Mouse (Mus musculus) cerebellum, postnatal 25 days (tissue): Measurements from ENCODE around the gene Dgcr2.

ENCODE experiments used
- DNase-seq, 2 experiments: peaks; one replicate each; pipeline ENCODE4 v3.0.0; 2021; ENCODE audit warnings: mixed read lengths in 2 of 2

Gene Dgcr2

DNA sequence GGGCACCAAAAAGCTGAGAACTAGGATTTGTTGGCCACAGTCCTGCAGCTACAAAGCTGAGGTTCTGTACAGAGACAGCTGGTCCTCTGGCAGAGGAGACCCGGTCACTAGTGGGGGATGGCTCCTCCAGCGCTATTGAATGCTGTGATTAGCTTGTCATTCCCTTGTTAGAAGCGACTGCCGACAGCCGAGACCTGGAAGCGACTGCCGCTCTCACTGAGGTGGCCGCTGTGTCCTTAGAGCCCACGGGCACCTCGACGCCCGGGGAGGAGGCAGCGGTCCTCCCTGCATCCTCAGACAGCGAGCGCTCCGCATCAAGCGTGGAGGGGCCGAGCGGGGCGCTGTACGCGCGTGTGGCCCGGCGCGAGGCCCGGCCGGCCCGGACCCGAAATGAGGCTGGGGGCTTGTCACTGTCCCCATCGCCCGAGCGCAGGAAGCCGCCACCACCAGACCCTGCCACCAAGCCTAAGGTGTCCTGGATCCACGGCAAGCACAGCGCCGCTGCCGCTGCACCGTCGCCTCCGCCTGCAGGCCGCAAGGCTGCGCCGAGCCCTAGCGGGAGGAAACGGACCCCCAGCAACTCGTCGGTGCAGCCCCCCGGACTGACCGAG lies 91.7 kb downstream of the Dgcr2 start:
- DNase-seq, result peak; percentile 57 to 74

DNA sequence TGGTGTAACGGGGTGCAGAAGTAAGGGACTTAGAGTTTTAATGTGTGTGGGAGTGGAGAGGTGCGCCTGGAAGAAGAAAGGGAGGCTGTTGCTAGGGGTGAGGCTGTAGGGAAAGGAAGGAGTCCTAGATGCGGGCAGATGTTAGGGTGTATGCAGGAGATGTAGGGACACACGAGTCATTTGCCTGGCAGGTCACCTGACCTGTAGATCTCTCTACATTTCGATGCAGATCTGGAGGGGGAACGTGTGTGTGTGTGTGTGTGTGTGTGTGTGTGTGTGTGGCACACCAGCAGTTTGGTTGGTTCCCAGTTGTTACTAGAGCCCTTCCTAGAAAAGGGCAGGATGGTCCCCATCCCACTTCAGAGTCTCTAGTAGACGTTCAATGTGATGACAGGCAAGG lies 93.4 kb downstream of the Dgcr2 start:
- no peak for DNase-seq

GRCm38 (mm10) chr16:17804449-17804912 lies 93.9 kb downstream of the Dgcr2 start:
- DNase-seq, result peak in 1 of 2 experiments; percentile 47

DNA sequence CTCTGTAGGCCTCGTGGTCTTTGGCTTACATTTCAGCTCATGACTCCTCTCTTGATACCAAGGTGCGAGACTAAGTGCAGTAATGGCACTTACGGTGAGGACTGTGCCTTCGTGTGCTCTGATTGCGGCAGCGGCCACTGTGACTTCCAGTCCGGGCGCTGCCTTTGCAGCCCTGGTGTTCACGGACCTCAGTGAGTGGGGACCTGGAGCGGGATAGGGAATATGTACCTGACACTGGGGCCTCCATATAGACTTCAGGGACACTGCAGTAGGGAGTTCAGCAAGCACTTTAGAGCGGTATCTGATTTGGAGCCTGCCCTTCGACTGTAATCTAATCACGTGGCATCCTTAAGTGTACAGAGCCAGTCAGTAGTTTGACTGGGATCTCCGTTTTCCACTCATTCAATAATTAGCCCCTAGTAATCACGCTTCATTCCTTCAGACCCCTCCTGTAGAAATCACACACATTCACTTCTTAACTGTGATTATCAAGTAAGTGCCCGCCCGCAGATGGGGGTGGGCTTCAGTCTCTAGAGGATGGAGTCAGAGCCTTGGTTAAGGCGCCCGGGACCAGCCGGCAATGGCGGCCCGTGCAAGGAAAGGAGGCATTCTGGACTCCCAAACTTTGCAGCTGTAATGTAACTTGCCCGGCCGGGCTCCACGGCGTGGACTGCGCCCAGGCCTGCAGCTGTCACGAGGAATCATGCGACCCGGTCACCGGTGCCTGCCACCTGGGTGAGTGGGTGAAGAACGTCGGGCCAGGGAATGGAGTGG lies 94.5 kb downstream of the Dgcr2 start:
- peak in 1 of 2 experiments; percentile 35 for DNase-seq

DNA sequence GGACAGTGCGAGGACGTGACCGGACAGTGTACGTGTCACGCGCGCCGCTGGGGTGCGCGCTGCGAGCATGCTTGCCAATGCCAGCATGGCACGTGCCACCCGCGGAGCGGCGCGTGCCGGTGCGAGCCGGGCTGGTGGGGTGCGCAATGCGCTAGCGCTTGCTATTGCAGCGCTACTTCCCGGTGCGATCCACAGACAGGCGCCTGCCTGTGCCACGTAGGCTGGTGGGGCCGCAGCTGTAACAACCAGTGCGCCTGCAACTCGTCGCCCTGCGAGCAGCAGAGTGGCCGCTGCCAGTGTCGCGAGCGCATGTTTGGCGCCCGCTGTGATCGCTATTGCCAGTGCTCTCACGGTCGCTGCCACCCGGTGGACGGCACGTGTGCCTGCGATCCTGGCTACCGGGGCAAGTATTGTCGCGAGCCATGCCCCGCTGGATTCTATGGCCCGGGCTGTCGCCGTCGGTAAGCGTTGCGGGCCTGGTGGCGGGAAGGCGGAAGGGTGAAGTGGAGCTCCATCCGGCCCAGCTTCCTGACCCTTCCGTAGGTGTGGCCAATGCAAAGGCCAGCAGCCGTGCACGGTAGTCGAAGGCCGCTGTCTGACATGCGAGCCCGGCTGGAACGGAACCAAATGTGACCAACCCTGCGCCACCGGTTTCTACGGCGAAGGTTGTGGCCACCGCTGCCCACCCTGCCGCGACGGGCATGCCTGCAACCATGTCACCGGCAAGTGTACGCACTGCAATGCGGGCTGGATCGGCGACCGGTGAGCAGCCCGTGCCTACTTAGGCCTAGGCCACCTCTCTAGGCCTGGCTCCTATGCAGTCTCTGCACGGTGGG lies 95.3 kb downstream of the Dgcr2 start:
- DNase-seq, result peak; percentile 43 to 64

GRCm38 (mm10) chr16:17802456-17802838 lies 95.9 kb downstream of the Dgcr2 start:
- no peak for DNase-seq

DNA sequence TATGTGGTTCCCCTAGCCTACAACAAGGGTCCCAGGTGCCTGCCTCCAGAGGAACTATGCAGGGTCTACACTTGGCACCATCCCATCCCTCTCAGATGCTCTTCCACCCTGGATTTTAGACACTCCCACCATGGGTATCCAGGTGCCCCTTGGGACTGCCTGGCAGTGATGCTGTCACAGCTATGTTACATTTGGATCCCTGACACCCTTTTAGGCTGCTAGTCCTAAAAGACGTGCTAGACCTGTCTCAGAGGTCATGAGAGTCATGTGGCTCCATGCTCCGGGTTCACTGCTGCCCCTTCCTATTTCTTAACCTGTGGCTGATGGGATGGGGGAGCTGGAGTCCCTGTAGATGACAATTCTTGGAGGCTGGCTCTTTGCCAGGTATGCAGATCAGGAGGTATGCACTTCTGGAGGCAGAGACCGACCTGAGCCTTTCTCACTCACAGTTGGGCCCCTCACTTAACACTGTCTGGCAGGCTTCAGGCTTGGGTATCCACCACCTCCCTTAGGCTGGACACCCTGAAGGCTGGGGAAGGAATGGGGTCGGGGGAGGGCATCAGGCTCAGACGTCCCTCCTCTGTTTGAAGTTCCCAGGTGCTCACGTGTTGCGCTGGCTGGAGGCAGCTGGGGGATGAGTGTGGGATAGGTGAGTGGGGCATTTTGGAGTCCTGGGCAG lies 96.4 kb downstream of the Dgcr2 start:
- no peak for DNase-seq

DNA sequence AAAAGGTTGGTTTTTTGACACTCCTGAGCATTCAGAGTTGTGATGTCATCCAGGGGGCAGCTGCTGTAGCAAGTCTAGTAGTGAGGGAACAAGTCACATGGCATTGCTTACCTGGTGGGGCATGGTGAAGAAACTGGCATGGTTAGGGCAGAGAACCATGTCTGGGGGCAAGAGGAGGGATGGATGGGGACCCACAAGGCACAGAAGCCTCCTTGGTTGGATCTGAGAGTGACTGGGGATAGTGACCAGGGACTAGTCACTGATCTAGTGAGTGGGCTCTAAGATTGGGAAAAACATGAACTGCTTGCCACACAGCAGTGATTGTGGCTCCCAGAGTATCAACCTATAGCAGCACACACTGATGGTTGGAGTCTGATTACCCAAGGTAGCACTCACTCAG lies 98.8 kb downstream of the Dgcr2 start:
- DNase-seq, result no peak

DNA sequence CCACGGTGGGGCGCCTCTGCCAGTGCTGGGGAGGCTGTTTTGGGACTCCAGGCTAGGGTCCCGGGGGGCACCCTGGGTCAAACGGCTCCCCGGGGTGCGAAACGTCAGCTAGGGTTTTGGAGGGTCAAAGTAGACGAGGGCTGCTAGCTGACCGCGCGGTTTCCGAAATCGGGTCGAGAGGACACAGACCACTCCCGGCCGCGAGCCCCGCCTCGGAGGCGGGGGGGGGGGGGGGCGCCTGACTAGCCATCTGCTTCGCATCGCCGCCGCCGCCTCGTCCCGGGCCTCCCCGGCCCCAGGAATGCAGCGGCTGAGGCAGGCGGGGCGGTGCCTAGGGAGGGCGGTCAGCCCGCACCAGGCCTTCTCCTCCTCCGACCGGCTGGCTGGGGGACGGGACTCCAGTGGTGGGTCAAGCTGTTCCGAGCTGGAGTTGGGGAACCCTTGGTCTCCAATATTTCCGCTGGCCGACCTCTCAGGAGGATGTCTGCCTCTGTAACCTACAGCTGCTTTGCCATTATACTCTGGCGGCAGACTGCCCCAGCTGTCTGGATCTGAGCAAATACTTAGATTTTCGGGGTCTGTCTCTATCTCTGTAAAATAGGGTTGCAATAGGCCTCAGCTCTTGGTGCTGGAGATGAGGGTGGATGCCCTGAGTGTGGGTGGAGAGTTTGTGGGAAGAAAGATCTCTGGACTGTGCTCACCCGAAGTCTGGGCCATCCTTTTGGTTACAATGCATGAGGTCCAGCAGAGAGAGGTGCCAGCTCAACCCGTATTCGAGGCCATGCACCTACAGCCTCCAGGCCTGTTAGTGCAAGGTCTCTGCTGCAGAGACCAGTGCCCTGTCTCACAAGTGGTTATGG lies 99.8 kb downstream of the Dgcr2 start:
- DNase-seq, result no peak

- DNase-seq, result peak in 1 of 2 experiments; percentile 24
Observed at GRCm38 (mm10) chr16:17797812-17798311, 100.5 kb downstream of the Dgcr2 start.

DNA sequence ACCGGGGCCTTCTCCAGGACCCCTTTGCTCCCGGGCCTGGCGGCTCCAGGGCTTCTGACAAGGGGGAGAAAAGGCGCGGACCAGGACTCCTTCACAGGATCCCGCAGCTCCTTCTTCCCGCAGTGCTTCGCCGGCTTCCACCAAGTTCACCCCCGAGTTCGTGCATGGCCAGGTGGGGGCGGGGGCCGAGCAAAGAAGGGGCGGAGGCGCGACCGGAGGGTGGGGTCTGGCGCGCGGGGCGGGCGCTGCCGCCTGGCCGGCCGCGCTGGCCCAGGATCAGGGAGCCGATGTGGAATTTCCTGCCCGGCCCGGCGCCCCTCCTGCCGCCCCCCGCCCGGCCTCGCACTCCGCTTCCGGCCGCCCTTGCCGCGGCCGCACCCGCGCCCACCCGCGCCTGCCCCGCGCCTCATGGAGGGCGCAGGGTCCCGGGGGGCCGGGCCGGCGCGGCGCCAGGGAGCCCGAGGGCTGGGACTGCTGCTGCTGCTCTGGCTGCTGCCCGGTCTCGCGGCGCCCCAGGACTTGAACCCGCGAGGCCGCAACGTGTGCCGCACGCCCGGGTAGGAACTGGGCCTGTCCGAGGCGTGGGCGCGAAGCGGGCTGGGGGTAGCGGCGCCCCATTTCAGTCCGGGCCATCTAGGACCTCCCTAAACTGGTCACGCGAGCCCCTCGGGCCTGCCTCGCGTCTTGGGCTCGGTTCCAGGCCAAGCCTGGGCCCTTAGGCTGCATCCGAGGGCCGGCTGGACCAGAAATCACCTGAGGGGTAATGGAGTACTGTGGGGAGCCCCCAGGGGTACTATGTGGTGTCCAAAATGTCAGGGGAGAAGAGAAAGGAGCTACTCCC lies 101.2 kb downstream of the Dgcr2 start, which contains the start of gene Scarf2:
TSS of gene Scarf2 (plus strand) at position 312 of the 841 bp plus-strand sequence.
- peak in 1 of 2 experiments; percentile 21 for DNase-seq

DNA sequence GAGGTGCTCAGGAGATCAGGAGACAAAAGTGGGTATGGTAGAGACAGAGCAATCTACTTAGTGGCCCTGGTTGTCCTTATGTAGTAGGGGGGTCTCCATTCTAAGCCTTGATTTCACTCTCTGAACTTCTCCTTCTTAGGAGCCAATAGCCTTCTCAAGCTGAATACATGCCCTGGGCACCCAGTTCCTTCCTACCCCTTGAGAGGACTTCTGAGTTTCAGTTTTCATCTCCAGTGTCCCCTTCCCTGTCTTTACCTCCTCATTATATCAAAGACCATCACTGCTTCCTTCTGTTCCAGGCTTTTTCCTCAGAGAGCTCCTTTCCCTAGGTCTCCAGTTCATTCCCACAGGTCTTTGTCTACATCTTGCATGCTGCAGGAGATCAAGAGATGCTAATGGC lies 101.8 kb downstream of the Dgcr2 start:
- no peak for DNase-seq

DNA sequence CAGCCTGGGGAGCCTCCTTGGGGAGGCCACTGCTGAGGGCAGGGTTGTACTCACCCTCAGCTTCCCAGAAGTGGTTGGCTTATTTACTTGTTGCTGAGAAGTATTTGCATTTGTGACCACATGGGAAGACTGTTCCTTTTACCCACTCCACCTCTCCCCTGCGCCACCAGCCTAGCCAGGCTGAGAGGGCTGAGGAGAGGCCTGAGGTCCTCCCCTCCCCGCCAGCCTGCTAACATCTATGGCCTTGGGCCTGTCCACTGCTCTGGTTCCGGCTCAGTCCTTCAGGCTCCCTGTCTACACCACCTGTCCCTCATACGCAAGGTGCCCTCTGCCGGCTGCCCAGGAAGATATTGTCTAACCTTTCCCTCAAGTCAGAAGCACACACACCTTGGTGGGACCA lies 102.7 kb downstream of the Dgcr2 start:
- DNase-seq, result peak in 1 of 2 experiments; percentile 38

GRCm38 (mm10) chr16:17794047-17794446 lies 104.3 kb downstream of the Dgcr2 start:
- peak in 1 of 2 experiments; percentile 57 for DNase-seq

- DNase-seq, result no peak
Observed at GRCm38 (mm10) chr16:17792728-17793127, 105.6 kb downstream of the Dgcr2 start.
